Mouse (Mus musculus): ENCODE measurements around the gene Nos1. TPM values are rescaled to one million over a fixed set of nuclear protein-coding genes. Genes with fewer than 3 reads are reported as not detected.

Nos1 gene
- 10 to 100 TPM; 46.2 to 62.5 TPM for total RNA-seq (2021)

GRCm38 (mm10) chr5:117780681-117781080 is at the start of gene Nos1:
Gene Nos1, plus strand, starts transcription at chr5:117781032.
- no peak for DNase-seq (ENCODE audit: extremely low spot score in 1 of 2, low spot score in 1 of 2)

- DNase-seq (ENCODE audit: extremely low spot score in 1 of 2, low spot score in 1 of 2): no peak
These were observed 49.5 kb upstream of the Nos1 start for GRCm38 (mm10) chr5:117731311-117731710.

GRCm38 (mm10) chr5:117744654-117745178 is 36.1 kb upstream of the Nos1 start:
- no peak for DNase-seq (ENCODE audit: extremely low spot score in 1 of 2, low spot score in 1 of 2)

- no peak for DNase-seq (ENCODE audit: extremely low spot score in 1 of 2, low spot score in 1 of 2)
These were observed 31.5 kb upstream of the Nos1 start for GRCm38 (mm10) chr5:117749353-117749752.

- DNase-seq (ENCODE audit: extremely low spot score in 1 of 2, low spot score in 1 of 2): no peak
These were observed 22.9 kb upstream of the Nos1 start for GRCm38 (mm10) chr5:117757696-117758482.

- no peak for DNase-seq (ENCODE audit: extremely low spot score in 1 of 2, low spot score in 1 of 2)
These were observed 19.5 kb upstream of the Nos1 start for GRCm38 (mm10) chr5:117761181-117761832.

GRCm38 (mm10) chr5:117764496-117764895 is 16.3 kb upstream of the Nos1 start:
- no peak for DNase-seq (ENCODE audit: extremely low spot score in 1 of 2, low spot score in 1 of 2)

GRCm38 (mm10) chr5:117779175-117779574 is 1.7 kb upstream of the Nos1 start:
- DNase-seq (ENCODE audit: extremely low spot score in 1 of 2, low spot score in 1 of 2): no peak

- no peak for DNase-seq (ENCODE audit: extremely low spot score in 1 of 2, low spot score in 1 of 2)
These were observed 346 bp downstream of the Nos1 start for GRCm38 (mm10) chr5:117781178-117781577.

- DNase-seq (ENCODE audit: extremely low spot score in 1 of 2, low spot score in 1 of 2): no peak
These were observed 9.2 kb downstream of the Nos1 start for GRCm38 (mm10) chr5:117790071-117790470.

GRCm38 (mm10) chr5:117791875-117792274 is 11.0 kb downstream of the Nos1 start:
- no peak for DNase-seq (ENCODE audit: extremely low spot score in 1 of 2, low spot score in 1 of 2)

- no peak for DNase-seq (ENCODE audit: extremely low spot score in 1 of 2, low spot score in 1 of 2)
These were observed 20.0 kb downstream of the Nos1 start for GRCm38 (mm10) chr5:117800849-117801248.

GRCm38 (mm10) chr5:117802071-117802521 is 21.3 kb downstream of the Nos1 start:
- DNase-seq (ENCODE audit: extremely low spot score in 1 of 2, low spot score in 1 of 2): no peak

- DNase-seq (ENCODE audit: extremely low spot score in 1 of 2, low spot score in 1 of 2): no peak
These were observed 22.7 kb downstream of the Nos1 start for GRCm38 (mm10) chr5:117803551-117803950.

GRCm38 (mm10) chr5:117810930-117811329 is 30.1 kb downstream of the Nos1 start:
- no peak for DNase-seq (ENCODE audit: extremely low spot score in 1 of 2, low spot score in 1 of 2)

- no peak for DNase-seq (ENCODE audit: extremely low spot score in 1 of 2, low spot score in 1 of 2)
These were observed 38.0 kb downstream of the Nos1 start for GRCm38 (mm10) chr5:117818800-117819199.

GRCm38 (mm10) chr5:117820445-117820844 is 39.6 kb downstream of the Nos1 start:
- no peak for DNase-seq (ENCODE audit: extremely low spot score in 1 of 2, low spot score in 1 of 2)

- DNase-seq (ENCODE audit: extremely low spot score in 1 of 2, low spot score in 1 of 2): no peak
These were observed 43.0 kb downstream of the Nos1 start for GRCm38 (mm10) chr5:117823811-117824210.

GRCm38 (mm10) chr5:117824486-117824885 is 43.7 kb downstream of the Nos1 start:
- no peak for DNase-seq (ENCODE audit: extremely low spot score in 1 of 2, low spot score in 1 of 2)

- DNase-seq (ENCODE audit: extremely low spot score in 1 of 2, low spot score in 1 of 2): no peak
These were observed 44.5 kb downstream of the Nos1 start for GRCm38 (mm10) chr5:117825336-117825735.

- no peak for DNase-seq (ENCODE audit: extremely low spot score in 1 of 2, low spot score in 1 of 2)
These were observed 46.5 kb downstream of the Nos1 start for GRCm38 (mm10) chr5:117827366-117827765.

GRCm38 (mm10) chr5:117836930-117837329 is 56.1 kb downstream of the Nos1 start:
- peak; percentile 84 to 97 for DNase-seq (ENCODE audit: extremely low spot score in 1 of 2, low spot score in 1 of 2)
